Mouse (Mus musculus): ENCODE data around the gene E130308A19Rik. TPM values are rescaled to one million over a fixed set of nuclear protein-coding genes. Genes with fewer than 3 reads are reported as not detected.

E130308A19Rik gene
- polyA plus RNA-seq, 1 experiment from 2014 or later, result 45.7 TPM

- Histone ChIP-seq H3K4me3 (replicated peaks) (no peak overlapping the region), H3K27ac (replicated peaks) (no peak overlapping the region), H3K9me3 (replicated peaks) (no peaks in the 10 kb centered on the region), H3K36me3 (no peaks in the 10 kb centered on the region), H3K4me1 (peaks cover 3% of the 10 kb centered on the region; the same call in 1 of the 2 replicates), H3K27me3 (replicated peaks) (no peaks in the 10 kb centered on the region), H3K4me2 (no peak overlapping the region), H3K9ac (replicated peaks) (no peak overlapping the region)
- 82% methylated on average over 3 of the region's 3 CpGs for WGBS
- ATAC-seq (ENCODE audit: low FRiP score), result no peak
Measured at GRCm38 (mm10) chr4:59666550-59667317, 40.7 kb downstream of the E130308A19Rik start.

- no peak overlapping the region for H3K4me3 ChIP-seq (replicated peaks)
- 57% methylated on average over 3 of the region's 3 CpGs for WGBS
- no peaks in the 10 kb centered on the region for H3K9me3 ChIP-seq (replicated peaks)
- H3K4me1 ChIP-seq, result peaks cover 3% of the 10 kb centered on the region; the same call in 1 of the 2 replicates
- H3K27me3 ChIP-seq (replicated peaks), result no peaks in the 10 kb centered on the region
- H3K27ac ChIP-seq (replicated peaks), result no peak overlapping the region
- no peak overlapping the region for H3K4me2 ChIP-seq
- H3K9ac ChIP-seq (replicated peaks), result no peak overlapping the region
- no peaks in the 10 kb centered on the region for H3K36me3 ChIP-seq
- no peak for ATAC-seq (ENCODE audit: low FRiP score)
Measured at GRCm38 (mm10) chr4:59668050-59668449, 42.0 kb downstream of the E130308A19Rik start.

- Histone ChIP-seq H3K36me3 (no peaks in the 10 kb centered on the region), H3K4me3 (replicated peaks) (no peak overlapping the region), H3K27me3 (replicated peaks) (no peaks in the 10 kb centered on the region), H3K4me2 (no peak overlapping the region), H3K4me1 (peaks cover 3% of the 10 kb centered on the region; the same call in 1 of the 2 replicates), H3K27ac (replicated peaks) (no peak overlapping the region), H3K9me3 (replicated peaks) (no peaks in the 10 kb centered on the region), H3K9ac (replicated peaks) (no peak overlapping the region)
- WGBS, result 98% methylated on average over 1 of the region's 1 CpGs
- ATAC-seq (ENCODE audit: low FRiP score), result no peak
Measured at GRCm38 (mm10) chr4:59669131-59669530, 43.1 kb downstream of the E130308A19Rik start.

- H3K9me3 ChIP-seq (replicated peaks), result no peaks in the 10 kb centered on the region
- peaks cover 6% of the 10 kb centered on the region; the same call in 1 of the 2 replicates for H3K4me1 ChIP-seq
- no peak overlapping the region for H3K27ac ChIP-seq (replicated peaks)
- ATAC-seq (ENCODE audit: low FRiP score), result no peak
- 84% methylated on average over 2 of the region's 2 CpGs for WGBS
- no peak overlapping the region for H3K9ac ChIP-seq (replicated peaks)
- no peak overlapping the region for H3K4me2 ChIP-seq
- no peaks in the 10 kb centered on the region for H3K36me3 ChIP-seq
- no peak overlapping the region for H3K4me3 ChIP-seq (replicated peaks)
- H3K27me3 ChIP-seq (replicated peaks), result no peaks in the 10 kb centered on the region
Measured at GRCm38 (mm10) chr4:59670015-59670414, 44.0 kb downstream of the E130308A19Rik start.

- no peaks in the 10 kb centered on the region for H3K27me3 ChIP-seq (replicated peaks)
- ATAC-seq (ENCODE audit: low FRiP score), result no peak
- H3K36me3 ChIP-seq, result no peaks in the 10 kb centered on the region
- H3K4me3 ChIP-seq (replicated peaks), result no peak overlapping the region
- no peak overlapping the region for H3K4me2 ChIP-seq
- H3K4me1 ChIP-seq, result peaks cover 8% of the 10 kb centered on the region; the same call in 1 of the 2 replicates
- H3K27ac ChIP-seq (replicated peaks), result no peak overlapping the region
- H3K9me3 ChIP-seq (replicated peaks), result no peaks in the 10 kb centered on the region
- H3K9ac ChIP-seq (replicated peaks), result no peak overlapping the region
- 85% methylated on average over 2 of the region's 2 CpGs for WGBS
Measured at GRCm38 (mm10) chr4:59673423-59674117, 47.6 kb downstream of the E130308A19Rik start.

- ATAC-seq (ENCODE audit: low FRiP score), result no peak
- H3K9me3 ChIP-seq (replicated peaks), result no peaks in the 10 kb centered on the region
- no peak overlapping the region for H3K27ac ChIP-seq (replicated peaks)
- no peak overlapping the region for H3K4me2 ChIP-seq
- no peaks in the 10 kb centered on the region for H3K36me3 ChIP-seq
- H3K4me3 ChIP-seq (replicated peaks), result no peak overlapping the region
- H3K4me1 ChIP-seq, result peaks cover 5% of the 10 kb centered on the region; the same call in 1 of the 2 replicates
- 63% methylated on average over 8 of the region's 8 CpGs for WGBS
- no peaks in the 10 kb centered on the region for H3K27me3 ChIP-seq (replicated peaks)
- H3K9ac ChIP-seq (replicated peaks), result no peak overlapping the region
Measured at GRCm38 (mm10) chr4:59674929-59675679, 49.1 kb downstream of the E130308A19Rik start.

GRCm38 (mm10) chr4:59675699-59676098 is 49.7 kb downstream of the E130308A19Rik start:
- no peak for ATAC-seq (ENCODE audit: low FRiP score)
- H3K4me1 ChIP-seq, result peaks cover 10% of the 10 kb centered on the region; the same call in 1 of the 2 replicates
- WGBS, result 56% methylated on average over 3 of the region's 3 CpGs
- H3K27ac ChIP-seq (replicated peaks), result no peak overlapping the region
- H3K36me3 ChIP-seq, result no peaks in the 10 kb centered on the region
- H3K27me3 ChIP-seq (replicated peaks), result no peaks in the 10 kb centered on the region
- no peaks in the 10 kb centered on the region for H3K9me3 ChIP-seq (replicated peaks)
- no peak overlapping the region for H3K4me2 ChIP-seq
- H3K4me3 ChIP-seq (replicated peaks), result no peak overlapping the region
- H3K9ac ChIP-seq (replicated peaks), result no peak overlapping the region

- H3K9me3 ChIP-seq (replicated peaks), result no peaks in the 10 kb centered on the region
- H3K36me3 ChIP-seq, result no peaks in the 10 kb centered on the region
- H3K27me3 ChIP-seq (replicated peaks), result no peaks in the 10 kb centered on the region
- H3K4me2 ChIP-seq, result no peak overlapping the region
- H3K27ac ChIP-seq (replicated peaks), result no peak overlapping the region
- ATAC-seq (ENCODE audit: low FRiP score), result no peak
- H3K4me1 ChIP-seq, result peaks cover 14% of the 10 kb centered on the region
- H3K9ac ChIP-seq (replicated peaks), result no peak overlapping the region
- no peak overlapping the region for H3K4me3 ChIP-seq (replicated peaks)
- 97% methylated on average over 1 of the region's 1 CpGs for WGBS
Measured at GRCm38 (mm10) chr4:59681383-59681782, 55.4 kb downstream of the E130308A19Rik start.

GRCm38 (mm10) chr4:59682491-59682890 is 56.5 kb downstream of the E130308A19Rik start:
- no peak overlapping the region for H3K9ac ChIP-seq (replicated peaks)
- peaks cover 16% of the 10 kb centered on the region for H3K4me1 ChIP-seq
- no peak overlapping the region for H3K27ac ChIP-seq (replicated peaks)
- no peaks in the 10 kb centered on the region for H3K36me3 ChIP-seq
- no peak for ATAC-seq (ENCODE audit: low FRiP score)
- no peak overlapping the region for H3K4me2 ChIP-seq
- no peaks in the 10 kb centered on the region for H3K9me3 ChIP-seq (replicated peaks)
- WGBS, result 63% methylated on average over 3 of the region's 3 CpGs
- no peak overlapping the region for H3K4me3 ChIP-seq (replicated peaks)
- H3K27me3 ChIP-seq (replicated peaks), result no peaks in the 10 kb centered on the region

- H3K9ac ChIP-seq (replicated peaks), result no peak overlapping the region
- H3K4me2 ChIP-seq, result no peak overlapping the region
- no peak for ATAC-seq (ENCODE audit: low FRiP score)
- no peaks in the 10 kb centered on the region for H3K36me3 ChIP-seq
- no peak overlapping the region for H3K4me3 ChIP-seq (replicated peaks)
- H3K4me1 ChIP-seq, result peaks cover 16% of the 10 kb centered on the region
- no peaks in the 10 kb centered on the region for H3K27me3 ChIP-seq (replicated peaks)
- WGBS, result 62% methylated on average over 10 of the region's 10 CpGs
- no peak overlapping the region for H3K27ac ChIP-seq (replicated peaks)
- no peaks in the 10 kb centered on the region for H3K9me3 ChIP-seq (replicated peaks)
Measured at GRCm38 (mm10) chr4:59682950-59683349, 56.9 kb downstream of the E130308A19Rik start.

- H3K9me3 ChIP-seq (replicated peaks), result no peaks in the 10 kb centered on the region
- no peaks in the 10 kb centered on the region for H3K27me3 ChIP-seq (replicated peaks)
- H3K4me2 ChIP-seq, result no peak overlapping the region
- no peak overlapping the region for H3K9ac ChIP-seq (replicated peaks)
- 60% methylated on average over 4 of the region's 4 CpGs for WGBS
- no peak for ATAC-seq (ENCODE audit: low FRiP score)
- H3K4me3 ChIP-seq (replicated peaks), result no peak overlapping the region
- H3K4me1 ChIP-seq, result peaks cover 18% of the 10 kb centered on the region
- no peaks in the 10 kb centered on the region for H3K36me3 ChIP-seq
- no peak overlapping the region for H3K27ac ChIP-seq (replicated peaks)
Measured at GRCm38 (mm10) chr4:59684306-59684705, 58.3 kb downstream of the E130308A19Rik start.

Measured in neural tube, embryonic 15.5 days (tissue).